Mouse (Mus musculus) 3T3-L1 (cell line): ENCODE data around the gene Ssxb2.
"Not testable (repeated sequence)": the region's sequence is repeated elsewhere in the genome, so short reads cannot be mapped to it uniquely, and the experiment has no call there.

Experiments used
- DNase-seq: peaks from one replicate; pipeline ENCODE4 v3.0.0-alpha.2; 2015; ENCODE audit warnings: low read depth, low spot score

Gene Ssxb2

GRCm38 (mm10) chrX:8461626-8462025 lies at the start of gene Ssxb2:
Gene Ssxb2, minus strand, starts transcription at chrX:8461726.
- not testable (repeated sequence) for DNase-seq

GRCm38 (mm10) chrX:8413005-8413404 lies 48.5 kb downstream of the Ssxb2 start, which contains the start of gene Ssxb1:
Gene Ssxb1, plus strand, starts transcription at chrX:8413305.
- DNase-seq = not testable (repeated sequence)
